Mouse (Mus musculus) kidney, adult 9 months (tissue): ENCODE data around the gene 4930432M17Rik.

Experiments
- DNase-seq: peaks from one replicate; pipeline ENCODE4 v3.0.0; 2022

4930432M17Rik gene

GRCm38 (mm10) chr3:121712222-121712621, 41.7 kb downstream of the 4930432M17Rik start:
- DNase-seq = no peak

DNA sequence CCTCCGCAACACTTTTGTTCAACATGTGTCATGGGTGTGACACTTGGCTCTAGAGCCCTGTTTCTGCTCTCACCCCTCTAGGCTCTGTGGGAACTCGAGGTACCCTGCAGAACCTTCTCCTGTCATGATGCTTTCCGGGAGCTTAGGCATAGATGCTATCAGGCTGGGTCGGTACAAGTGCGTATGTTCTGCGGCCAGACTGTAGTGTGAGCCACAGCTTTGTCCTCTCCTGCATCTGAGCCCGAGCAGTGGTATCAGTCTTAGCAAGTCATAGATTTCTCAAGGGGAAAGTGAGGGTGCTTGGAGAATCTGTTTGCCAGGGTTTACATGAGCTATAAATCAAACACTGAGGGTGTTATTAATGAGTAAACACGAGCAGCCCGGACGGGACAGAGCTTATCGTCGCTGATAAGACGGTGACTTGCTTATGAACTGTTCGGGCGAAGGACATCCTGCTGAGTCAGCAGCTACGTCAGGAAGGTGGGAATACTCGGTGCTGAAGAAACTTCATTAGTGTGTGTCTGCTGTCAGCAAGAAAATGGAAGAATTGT, 42.7 kb downstream of the 4930432M17Rik start:
- DNase-seq = no peak

- peak; percentile 46 for DNase-seq
Measured at GRCm38 (mm10) chr3:121713816-121714215, 43.3 kb downstream of the 4930432M17Rik start.

- peak; percentile 53 for DNase-seq
Measured at GRCm38 (mm10) chr3:121714461-121714860, 43.9 kb downstream of the 4930432M17Rik start.

DNA sequence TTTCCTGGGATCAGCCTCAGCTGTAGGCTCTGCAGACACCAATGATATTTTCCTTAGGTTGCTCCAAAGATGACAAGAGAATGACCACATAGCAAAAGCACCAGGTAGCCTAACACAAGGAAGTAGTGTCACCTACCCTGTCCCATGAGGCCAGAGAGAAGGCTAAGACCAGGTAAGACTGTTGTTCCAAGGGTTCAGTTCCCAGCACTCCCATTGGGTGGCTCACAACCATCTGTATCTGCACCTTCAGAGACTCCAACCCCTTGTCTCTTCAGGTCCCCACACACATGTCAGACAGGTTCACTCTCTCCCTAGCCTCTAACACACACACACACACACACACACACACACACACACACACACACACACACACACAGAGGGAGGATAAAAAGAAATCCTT, 44.8 kb downstream of the 4930432M17Rik start:
- DNase-seq = no peak

DNA sequence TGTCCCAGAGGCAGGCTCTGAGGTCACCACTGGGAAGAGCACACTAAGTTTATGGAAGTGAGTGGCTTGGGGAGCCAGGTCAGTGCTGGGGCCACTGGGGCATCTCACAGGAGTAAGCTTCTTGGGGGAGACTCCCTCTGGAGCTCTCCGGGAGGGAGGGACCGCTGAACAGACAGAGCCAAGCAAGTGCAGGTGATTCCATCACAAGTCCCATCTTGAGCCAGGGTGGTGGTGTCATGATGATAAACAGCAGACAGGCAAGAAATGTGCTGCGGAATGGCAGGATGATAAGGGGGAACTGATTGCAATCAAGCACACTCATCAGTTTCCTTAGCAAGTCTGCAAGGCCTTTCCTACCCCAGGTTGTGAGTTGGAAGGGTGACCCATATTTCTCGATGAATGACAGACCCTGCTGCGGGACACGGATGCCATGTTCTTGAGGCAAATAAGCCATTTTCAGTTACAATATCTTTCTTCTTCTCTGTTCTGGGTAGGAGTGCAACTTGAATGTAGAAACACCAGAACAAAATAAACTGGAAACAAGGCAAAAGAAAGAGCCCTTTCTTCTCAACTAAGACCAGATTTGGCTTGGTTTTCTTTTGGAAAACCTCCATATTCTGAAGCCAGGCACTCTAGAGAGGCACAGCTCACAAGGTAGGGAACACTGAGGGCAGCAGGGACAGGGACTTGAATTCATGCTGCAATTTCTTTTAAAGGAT, 45.3 kb downstream of the 4930432M17Rik start:
- no peak for DNase-seq

GRCm38 (mm10) chr3:121716480-121716879, 45.9 kb downstream of the 4930432M17Rik start:
- DNase-seq = no peak

GRCm38 (mm10) chr3:121718679-121719078, 48.1 kb downstream of the 4930432M17Rik start:
- no peak for DNase-seq

DNA sequence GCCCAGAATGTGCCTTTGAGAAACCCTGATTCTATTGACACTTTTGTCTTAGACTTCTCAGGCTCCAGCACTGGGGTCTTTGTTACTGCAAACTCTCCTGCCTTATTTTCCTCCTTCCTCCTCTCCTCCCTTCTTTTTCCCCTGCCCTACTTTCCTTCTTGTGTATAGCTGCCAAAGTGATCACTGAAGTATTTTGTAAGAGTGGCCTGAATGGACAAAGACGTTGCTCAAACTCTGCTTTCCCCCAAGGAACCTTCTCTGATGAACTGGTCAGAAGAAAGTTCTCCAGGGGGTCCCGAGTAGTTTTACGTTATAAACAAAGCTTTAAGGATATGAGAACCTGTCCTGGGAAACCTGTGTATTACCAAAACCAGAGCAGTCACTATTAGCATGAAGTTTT, 49.1 kb downstream of the 4930432M17Rik start:
- no peak for DNase-seq

GRCm38 (mm10) chr3:121720801-121721690, 50.5 kb downstream of the 4930432M17Rik start:
- DNase-seq = peak; percentile 41

- no peak for DNase-seq
Measured at GRCm38 (mm10) chr3:121721691-121722070, 51.1 kb downstream of the 4930432M17Rik start.

DNA sequence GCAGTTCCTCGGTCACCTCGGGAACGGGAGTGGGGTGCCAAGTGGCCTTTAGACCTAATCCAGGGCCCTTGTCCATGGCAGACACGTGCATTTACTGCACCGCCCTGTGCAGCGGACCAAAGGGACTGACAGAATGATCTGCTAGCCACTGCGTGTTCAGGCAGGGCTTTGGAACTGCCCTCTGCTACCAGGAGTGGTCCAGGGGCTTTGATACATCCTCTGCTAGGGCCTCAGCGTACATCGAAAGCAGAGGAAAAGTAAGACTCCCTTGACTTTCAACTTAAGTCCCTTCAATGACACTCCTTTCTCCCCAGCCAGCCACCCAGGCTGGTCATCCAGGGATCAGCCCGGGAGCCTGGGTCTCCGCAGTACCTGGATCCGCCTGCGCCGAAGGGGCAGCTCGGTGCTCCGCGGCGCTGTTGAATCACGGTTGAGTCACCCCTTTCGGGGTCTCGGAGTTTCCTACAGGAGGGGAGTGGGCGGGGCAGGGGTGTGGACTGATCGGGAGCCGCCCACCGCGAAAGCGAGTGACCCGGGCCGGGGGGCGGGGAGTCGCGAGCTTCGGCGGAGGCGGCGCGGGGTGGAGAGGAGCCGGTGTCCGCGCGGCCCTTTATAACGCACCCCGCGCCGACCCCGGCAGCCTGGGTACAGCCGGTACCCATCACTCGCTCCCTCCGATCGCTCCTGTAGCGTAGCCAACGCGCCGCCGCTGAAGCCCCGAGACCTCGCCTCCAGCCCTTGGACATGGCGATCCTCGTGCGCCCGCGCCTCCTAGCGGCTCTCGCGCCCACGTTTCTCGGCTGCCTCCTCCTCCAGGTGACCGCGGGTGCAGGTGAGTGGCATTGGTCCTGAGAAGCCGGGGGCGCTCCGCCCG, 52.6 kb downstream of the 4930432M17Rik start, which contains the start of gene F3:
Gene F3, plus strand, starts transcription at position 567 of the 874 bp plus-strand sequence.
- DNase-seq = peak; percentile 96

DNA sequence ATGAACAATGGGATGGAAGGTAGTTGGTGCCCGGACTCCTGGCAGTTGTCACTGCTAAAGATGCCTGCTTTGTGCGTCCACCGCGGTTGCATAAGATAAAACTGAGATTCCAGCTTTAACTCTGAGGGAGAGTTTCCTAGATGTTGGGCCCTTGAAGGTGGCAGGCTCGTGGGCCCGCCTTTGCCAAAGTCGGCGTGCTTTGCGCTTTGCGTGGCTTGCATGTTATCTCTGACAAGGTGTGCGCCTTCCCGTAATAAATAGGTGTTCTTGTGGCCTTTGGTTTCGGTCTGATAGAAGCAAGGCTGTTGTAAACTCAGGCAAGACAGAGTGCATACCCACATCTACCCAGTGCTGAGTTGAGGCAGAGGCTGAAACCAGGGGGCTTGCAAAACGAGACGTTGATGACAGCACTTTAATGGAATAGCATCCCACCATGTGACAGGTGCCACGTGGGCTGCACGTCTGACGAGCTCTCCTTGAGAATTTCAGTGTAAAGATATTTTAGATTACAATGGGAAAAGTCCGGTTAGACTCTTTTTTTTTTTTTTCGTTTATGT, 53.5 kb downstream of the 4930432M17Rik start:
- no peak for DNase-seq

DNA sequence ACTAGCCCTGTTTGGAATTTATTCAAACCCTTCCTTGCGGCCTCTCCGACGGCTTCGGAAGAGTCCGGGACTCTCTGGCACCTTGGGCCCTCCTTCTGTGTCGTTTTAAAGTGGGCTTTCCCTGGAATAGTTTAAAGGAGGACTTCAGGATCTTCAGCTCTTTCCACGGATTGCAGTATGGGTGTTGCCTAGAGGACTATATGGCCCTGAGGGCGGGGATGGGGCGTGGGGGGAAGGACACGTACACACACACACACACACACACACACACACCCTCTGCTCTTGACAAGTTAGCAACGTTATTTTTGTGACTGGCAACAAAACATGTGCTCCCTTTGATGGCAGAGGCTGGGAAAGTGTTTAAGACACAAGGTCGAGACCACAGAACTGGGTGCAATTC, 54.0 kb downstream of the 4930432M17Rik start:
- DNase-seq = no peak

DNA sequence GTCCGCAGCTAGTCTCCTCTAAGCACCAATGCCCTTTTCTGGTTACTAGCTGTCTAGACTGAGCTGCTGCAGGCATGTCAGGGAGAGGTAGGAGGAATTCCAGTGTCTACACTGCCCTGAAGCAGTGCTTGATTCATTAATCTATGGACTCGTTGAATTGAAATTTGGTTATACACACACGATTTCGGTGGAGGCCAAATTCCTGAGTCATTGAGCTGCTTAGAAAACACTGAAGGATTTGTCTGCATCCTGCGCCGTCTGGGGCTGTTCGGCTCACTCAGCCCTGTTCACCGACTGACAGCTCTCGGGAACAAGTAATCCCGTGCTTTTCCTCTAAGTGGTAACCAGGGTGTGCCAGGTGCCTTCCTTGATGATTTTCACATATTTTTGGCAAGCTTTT, 55.1 kb downstream of the 4930432M17Rik start:
- no peak for DNase-seq

DNA sequence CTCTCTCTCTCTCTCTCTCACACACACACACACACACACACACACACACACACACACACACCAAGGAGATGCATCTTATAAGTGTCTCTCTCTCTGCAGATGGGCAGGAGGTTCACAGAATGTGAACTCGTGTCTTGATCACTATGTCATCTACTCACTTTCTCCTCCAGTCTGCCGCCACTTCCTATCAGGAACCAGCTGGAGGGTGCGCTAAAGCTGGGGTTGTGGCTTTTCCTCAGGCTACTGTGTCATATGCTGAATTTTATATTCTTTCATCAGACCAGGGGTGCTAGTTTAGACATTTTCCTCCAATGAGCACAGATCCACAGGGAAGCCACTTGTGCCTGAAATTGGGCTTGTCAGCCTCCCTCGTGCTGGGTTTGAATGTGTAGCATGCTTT, 59.1 kb downstream of the 4930432M17Rik start:
- no peak for DNase-seq
